Comparison of ENCODE assay signal across 23 mouse cellular contexts in the genomic region with DNA sequence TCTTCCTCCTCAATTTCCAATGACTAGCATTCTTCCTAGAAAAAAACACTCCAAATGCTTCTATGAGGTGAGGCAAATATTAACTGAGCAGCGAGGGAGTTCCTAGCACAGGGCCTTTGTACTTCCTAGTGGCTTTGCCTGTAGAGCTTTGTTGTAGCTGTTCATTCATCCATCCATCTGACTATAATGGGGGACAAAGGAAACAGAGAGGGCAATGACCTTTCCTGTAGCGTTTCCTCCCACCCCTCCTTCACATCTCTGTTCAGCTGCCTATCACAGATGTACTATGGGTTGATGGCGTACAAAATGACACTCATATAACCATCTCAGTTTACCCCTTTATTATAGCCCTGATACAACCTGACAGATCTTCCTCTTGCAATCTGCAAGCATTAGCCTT.
A peak's percentile ranks its signal among the peaks of the same experiment; 100 is the strongest.
DNase-seq lines count a peak whose midpoint lies in the region; ATAC-seq and TF ChIP-seq lines count a peak whose summit lies in the region.
"Had no signal": no experiment of that assay in that cellular context is flagged by ENCODE, and none has a peak within 500 bp of the region (broad histone marks: within the 10 kb centered on the region; RNA-seq: fewer than 3 reads in every experiment).

No protein-coding gene starts in this region.

- H3K4me2 ChIP-seq in forebrain, embryonic 12.5 days = no peak overlapping the region
- H3K4me2 ChIP-seq in forebrain, postnatal 0 days (ENCODE audit: low read depth) = no peak overlapping the region
- no peak overlapping the region for H3K4me2 ChIP-seq in midbrain, embryonic 13.5 days (replicated peaks)
- no peak overlapping the region for H3K4me2 ChIP-seq in midbrain, embryonic 14.5 days (ENCODE audit: low read length)
- H3K4me2 ChIP-seq: forebrain, embryonic 15.5 days; heart, embryonic 13.5 days; liver, embryonic 13.5 days; neural tube, embryonic 12.5 days had no signal

- no peak overlapping the region for H3K27ac ChIP-seq in forebrain, embryonic 12.5 days
- H3K27ac ChIP-seq in forebrain, postnatal 0 days (ENCODE audit: low read depth, low read length) = no peak overlapping the region
- H3K27ac ChIP-seq in kidney, adult 2 months (ENCODE audit: insufficient read depth, low read depth, low read length) = no peak overlapping the region
- H3K27ac ChIP-seq in midbrain, embryonic 13.5 days = no peak overlapping the region
- H3K27ac ChIP-seq in midbrain, embryonic 14.5 days (replicated peaks; ENCODE audit: low read depth, low read length) = no peak overlapping the region
- H3K27ac ChIP-seq: forebrain, embryonic 15.5 days; heart, adult 2 months; liver, embryonic 13.5 days; neural tube, embryonic 12.5 days had no signal

- no peak for TF ChIP-seq POLR2A in kidney, adult 2 months (IDR thresholded peaks at IDR 0.05; ENCODE audit: low read depth, low read length)

- DNase-seq in forebrain, postnatal 0 days = no peak
- DNase-seq in kidney, adult 2 months = peak; percentile 77
- DNase-seq in kidney, postnatal 14 days = no peak
- DNase-seq in midbrain, embryonic 14.5 days = no peak
- DNase-seq in retina, postnatal 1 day = peak; percentile 81
- no peak for DNase-seq in adrenal gland, postnatal 25 days
- DNase-seq: adrenal gland, adult 2 months; cerebellum, adult 18-20 months; cerebellum, postnatal 14 days; gastrocnemius, postnatal 36 days; layer of hippocampus, adult 9-11 months; liver, embryonic 13.5 days; lung, adult 2 months; lung, postnatal 14 days had no signal

- no peak overlapping the region for H3K4me3 ChIP-seq in forebrain, embryonic 12.5 days (replicated peaks)
- H3K4me3 ChIP-seq in forebrain, postnatal 0 days (ENCODE audit: low read depth, low read length) = no peak overlapping the region
- H3K4me3 ChIP-seq in kidney, adult 2 months (ENCODE audit: insufficient read depth, low read depth, low read length) = no peak overlapping the region
- no peak overlapping the region for H3K4me3 ChIP-seq in midbrain, embryonic 13.5 days (replicated peaks)
- no peak overlapping the region for H3K4me3 ChIP-seq in midbrain, embryonic 14.5 days (replicated peaks; ENCODE audit: low read depth, low read length)
- H3K4me3 ChIP-seq: forebrain, embryonic 15.5 days; heart, adult 2 months; heart, embryonic 13.5 days; liver, embryonic 13.5 days; neural tube, embryonic 12.5 days had no signal

- WGBS in forebrain, embryonic 12.5 days = 6% methylated on average over 3 of the region's 3 CpGs
- WGBS in forebrain, postnatal 0 days = 25% methylated on average over 3 of the region's 3 CpGs
- 35% methylated on average over 3 of the region's 3 CpGs for WGBS in kidney, adult 2 months
- 6% methylated on average over 3 of the region's 3 CpGs for WGBS in midbrain, embryonic 13.5 days
- WGBS in midbrain, embryonic 14.5 days = 10% methylated on average over 3 of the region's 3 CpGs

- no peaks in the 10 kb centered on the region for H3K9me3 ChIP-seq in forebrain, embryonic 12.5 days
- no peaks in the 10 kb centered on the region for H3K9me3 ChIP-seq in forebrain, postnatal 0 days (ENCODE audit: low read length)
- H3K9me3 ChIP-seq in midbrain, embryonic 13.5 days = no peaks in the 10 kb centered on the region
- no peaks in the 10 kb centered on the region for H3K9me3 ChIP-seq in midbrain, embryonic 14.5 days (ENCODE audit: control insufficient read depth, low read length)
- H3K9me3 ChIP-seq: forebrain, embryonic 15.5 days; heart, embryonic 13.5 days; liver, embryonic 13.5 days; neural tube, embryonic 12.5 days had no signal

- ATAC-seq in forebrain, embryonic 12.5 days (ENCODE audit: low FRiP score) = peak; percentile 49; the same call in 1 of the 2 replicates
- no peak for ATAC-seq in forebrain, postnatal 0 days
- ATAC-seq in midbrain, embryonic 13.5 days = peak; percentile 65
- ATAC-seq in midbrain, embryonic 14.5 days (ENCODE audit: low FRiP score, low TSS enrichment) = no peak
- ATAC-seq: forebrain, embryonic 15.5 days; hindbrain, embryonic 16.5 days; intestine, postnatal 0 days; Patski had no signal

- no peaks in the 10 kb centered on the region for H3K36me3 ChIP-seq in forebrain, embryonic 12.5 days (replicated peaks)
- no peaks in the 10 kb centered on the region for H3K36me3 ChIP-seq in forebrain, postnatal 0 days (ENCODE audit: insufficient read depth)
- no peaks in the 10 kb centered on the region for H3K36me3 ChIP-seq in kidney, adult 2 months (ENCODE audit: control insufficient read depth, insufficient read depth, low read length)
- H3K36me3 ChIP-seq in midbrain, embryonic 13.5 days = no peaks in the 10 kb centered on the region
- H3K36me3 ChIP-seq in midbrain, embryonic 14.5 days (ENCODE audit: control insufficient read depth, insufficient read depth, low read length) = no peaks in the 10 kb centered on the region
- H3K36me3 ChIP-seq: forebrain, embryonic 15.5 days; heart, embryonic 13.5 days; liver, embryonic 13.5 days; neural tube, embryonic 12.5 days had no signal

- TF ChIP-seq CTCF in forebrain, postnatal 0 days (IDR thresholded peaks at IDR 0.05; ENCODE audit: low read depth) = no peak
- TF ChIP-seq CTCF in kidney, adult 2 months (conservative IDR thresholded peaks at IDR 0.05; ENCODE audit: insufficient read depth, insufficient read length, low read depth, low read length) = no peak

- H3K9ac ChIP-seq in forebrain, embryonic 12.5 days = no peak overlapping the region
- no peak overlapping the region for H3K9ac ChIP-seq in forebrain, postnatal 0 days
- no peak overlapping the region for H3K9ac ChIP-seq in midbrain, embryonic 13.5 days (replicated peaks)
- H3K9ac ChIP-seq in midbrain, embryonic 14.5 days (replicated peaks; ENCODE audit: low read length) = no peak overlapping the region
- H3K9ac ChIP-seq: forebrain, embryonic 15.5 days; heart, embryonic 13.5 days; liver, embryonic 13.5 days; neural tube, embryonic 12.5 days had no signal

- peaks cover 14% of the 10 kb centered on the region for H3K4me1 ChIP-seq in forebrain, embryonic 12.5 days
- H3K4me1 ChIP-seq in forebrain, postnatal 0 days (ENCODE audit: insufficient read depth) = no peaks in the 10 kb centered on the region
- H3K4me1 ChIP-seq in kidney, adult 2 months (ENCODE audit: control insufficient read depth, insufficient read depth, low read length) = peaks cover 18% of the 10 kb centered on the region
- peaks cover 12% of the 10 kb centered on the region; the same call in 1 of the 2 replicates for H3K4me1 ChIP-seq in midbrain, embryonic 13.5 days (replicated peaks)
- peaks cover 4% of the 10 kb centered on the region; the same call in 1 of the 2 replicates for H3K4me1 ChIP-seq in midbrain, embryonic 14.5 days (ENCODE audit: control insufficient read depth, insufficient read depth, low read length)

- H3K27me3 ChIP-seq in forebrain, embryonic 12.5 days = peaks cover 53% of the 10 kb centered on the region
- no peaks in the 10 kb centered on the region for H3K27me3 ChIP-seq in forebrain, postnatal 0 days (ENCODE audit: insufficient read depth, low read length)
- H3K27me3 ChIP-seq in kidney, adult 2 months (replicated peaks; ENCODE audit: control insufficient read depth, insufficient read depth, low read length) = no peaks in the 10 kb centered on the region
- H3K27me3 ChIP-seq in midbrain, embryonic 13.5 days = peaks cover 94% of the 10 kb centered on the region
- H3K27me3 ChIP-seq in midbrain, embryonic 14.5 days (ENCODE audit: control insufficient read depth, insufficient read depth, low read length) = peaks cover 85% of the 10 kb centered on the region
- H3K27me3 ChIP-seq: forebrain, embryonic 15.5 days; heart, embryonic 13.5 days; liver, embryonic 13.5 days; Patski had no signal

Comparison
In these comparisons a context has a peak if more than half of its experiments do, and no peak if none do; other contexts are left out.
1. ATAC-seq: peak in forebrain, embryonic 12.5 days (single experiment) and midbrain, embryonic 13.5 days (single experiment); none in forebrain, postnatal 0 days (single experiment) and midbrain, embryonic 14.5 days (single experiment).
2. DNase-seq: peak in kidney, adult 2 months (single experiment) and retina, postnatal 1 day (single experiment); none in forebrain, postnatal 0 days (single experiment), kidney, postnatal 14 days (single experiment), midbrain, embryonic 14.5 days (single experiment) and adrenal gland, postnatal 25 days (single experiment).